Mouse (Mus musculus) midbrain, embryonic 14.5 days (tissue): ENCODE results near the gene Zic5. TPM values are rescaled to one million over a fixed set of nuclear protein-coding genes. Genes with fewer than 3 reads are reported as not detected.

Experiments
- ATAC-seq: fragments of 200-750 bp; cut with Nextera tagmentation; 2 replicates; pipeline ENCODE4 v1.8.0; 2017; ENCODE audit warnings: moderate number of reproducible peaks, moderate library complexity; ENCODE audit not compliant: low FRiP score, low TSS enrichment
- DNase-seq: peaks from one replicate; pipeline ENCODE4 v3.0.0-alpha.2; 2015
- H3K27ac ChIP-seq: fragments of 300-500 bp; sonication (generic); replicated peaks from 2 replicates; pipeline ENCODE4 v1.5.1; 2014; ENCODE audit warnings: mild to moderate bottlenecking, low read depth, low read length, moderate library complexity
- H3K27me3 ChIP-seq: fragments of 300-500 bp; sonication (generic); 2 replicates; pipeline ENCODE4 v1.6.1; 2014; ENCODE audit warnings: low read length, control low read depth, mixed read lengths; ENCODE audit not compliant: control insufficient read depth, insufficient read depth
- H3K36me3 ChIP-seq: fragments of 300-500 bp; sonication (generic); 2 replicates; pipeline ENCODE4 v1.6.1; 2014; ENCODE audit warnings: low read length, control low read depth; ENCODE audit not compliant: control insufficient read depth, insufficient read depth
- H3K4me1 ChIP-seq: fragments of 300-500 bp; sonication (generic); 2 replicates; pipeline ENCODE4 v1.6.1; 2014; ENCODE audit warnings: mild to moderate bottlenecking, antibody characterized with exemption, low read length, control low read depth; ENCODE audit not compliant: control insufficient read depth, insufficient read depth
- H3K4me2 ChIP-seq: fragments of 300-500 bp; sonication (generic); 2 replicates; pipeline ENCODE4 v1.6.1; 2014; ENCODE audit warnings: mild to moderate bottlenecking, low read length, moderate library complexity
- H3K4me3 ChIP-seq: fragments of 300-500 bp; sonication (generic); replicated peaks from 2 replicates; pipeline ENCODE4 v1.5.1; 2014; ENCODE audit warnings: low read depth, low read length
- H3K9ac ChIP-seq: fragments of 300-500 bp; sonication (generic); replicated peaks from 2 replicates; pipeline ENCODE4 v1.6.1; 2014; ENCODE audit warnings: mild to moderate bottlenecking, low read length, moderate library complexity
- H3K9me3 ChIP-seq: fragments of 300-500 bp; sonication (generic); 2 replicates; pipeline ENCODE4 v1.6.1; 2016; ENCODE audit warnings: low read length, control low read depth, mixed read lengths; ENCODE audit not compliant: control insufficient read depth
- WGBS: fragments of 180-500 bp; shearing (Covaris S2); extraction: QIAGEN DNeasy Blood & Tissue Kit; methylation state at CpG from one replicate; pipeline ENCODE4 v1.1.7; 2014; 5-methylcytosine and 5-hydroxymethylcytosine counted together
- polyA plus RNA-seq: library from polyadenylated mRNA; unstranded; fragments of >200 nt; fragmentation: Nextera tagmentation; extraction: Ambion mirVana; gene quantifications from 2 replicates; pipeline ENCODE4 v1.2.1, GENCODE M21; 2014

The Zic5 gene
- polyA plus RNA-seq, 1 experiment from 2014 or later: 14.9 TPM

GRCm38 (mm10) chr14:122454901-122455561, 10.4 kb downstream of the Zic5 start:
- Histone ChIP-seq H3K27me3 (peaks cover 59% of the 10 kb centered on the region), H3K27ac (no peak overlapping the region), H3K4me1 (peaks cover 24% of the 10 kb centered on the region; the same call in 1 of the 2 replicates), H3K4me2 (no peak overlapping the region), H3K9ac (no peak overlapping the region), H3K4me3 (no peak overlapping the region), H3K9me3 (no peaks in the 10 kb centered on the region), H3K36me3 (no peaks in the 10 kb centered on the region)
- WGBS: 19% methylated on average over 10 of the region's 10 CpGs
- DNase-seq (peak; percentile 53), ATAC-seq (no peak)

GRCm38 (mm10) chr14:122453996-122454738, 11.3 kb downstream of the Zic5 start:
- ATAC-seq (no peak), DNase-seq (no peak)
- Histone ChIP-seq H3K4me3 (0 out of 2 replicates have a peak overlapping the region, but pooled peaks have one; percentile 2), H3K4me2 (peak overlapping the region; percentile 40; the same call in 1 of the 2 replicates), H3K4me1 (peaks cover 26% of the 10 kb centered on the region; the same call in 1 of the 2 replicates), H3K36me3 (no peaks in the 10 kb centered on the region), H3K9me3 (no peaks in the 10 kb centered on the region), H3K9ac (no peak overlapping the region; the same call in 1 of the 2 replicates), H3K27ac (peak overlapping the region; percentile 47), H3K27me3 (peaks cover 64% of the 10 kb centered on the region)
- WGBS: 2% methylated on average over 12 of the region's 12 CpGs

GRCm38 (mm10) chr14:122453388-122453995, 12.0 kb downstream of the Zic5 start:
- Histone ChIP-seq H3K4me2 (peak overlapping the region; percentile 40), H3K27me3 (peaks cover 71% of the 10 kb centered on the region), H3K9me3 (no peaks in the 10 kb centered on the region), H3K9ac (no peak overlapping the region; the same call in 1 of the 2 replicates), H3K4me3 (0 out of 2 replicates have a peak overlapping the region, but pooled peaks have one; percentile 2), H3K27ac (peak overlapping the region; percentile 47), H3K4me1 (peaks cover 26% of the 10 kb centered on the region; the same call in 1 of the 2 replicates), H3K36me3 (no peaks in the 10 kb centered on the region)
- ATAC-seq (peak; percentile 68), DNase-seq (peak; percentile 81)
- under 1% methylated on average over 32 of the region's 32 CpGs for WGBS

DNA sequence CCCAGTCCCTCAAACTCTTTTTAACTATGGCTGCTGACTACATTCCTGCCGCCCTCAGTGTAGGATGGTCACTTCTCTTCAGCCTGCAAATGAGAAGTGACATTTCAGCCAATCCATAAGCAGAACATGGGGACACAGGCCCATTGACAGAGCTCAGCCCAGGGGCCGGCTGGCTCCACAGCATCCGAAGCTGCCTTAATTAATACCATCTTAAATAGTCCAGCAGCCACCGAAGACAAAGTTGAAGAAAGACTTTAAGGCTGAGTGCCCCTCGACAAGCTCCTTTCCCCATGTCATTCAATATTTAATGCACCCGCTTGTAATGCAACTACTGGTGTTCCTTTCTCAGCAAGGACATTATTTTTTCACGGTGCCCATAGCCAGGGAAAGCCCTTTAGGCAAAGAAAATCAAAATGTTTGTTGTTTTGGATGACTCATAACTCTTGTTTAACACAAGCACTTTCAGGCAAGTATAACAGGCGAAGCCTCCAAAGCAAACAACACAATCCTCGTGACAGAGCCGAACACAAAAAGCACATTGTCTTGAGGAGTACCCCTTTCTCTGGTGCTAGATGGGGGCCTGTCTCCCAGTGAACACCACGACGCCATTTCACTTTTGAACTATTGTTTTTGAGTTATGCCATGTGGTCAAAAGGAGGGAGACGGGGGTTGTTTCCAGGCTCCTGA, 12.6 kb downstream of the Zic5 start:
- H3K27ac ChIP-seq: peak overlapping the region; percentile 52
- peak overlapping the region; percentile 40 for H3K4me2 ChIP-seq
- H3K36me3 ChIP-seq: no peaks in the 10 kb centered on the region
- ATAC-seq (peak; percentile 24; the same call in 1 of the 2 replicates), DNase-seq (peak; percentile 52)
- H3K9ac ChIP-seq: no peak overlapping the region
- no peaks in the 10 kb centered on the region for H3K9me3 ChIP-seq
- H3K27me3 ChIP-seq: peaks cover 77% of the 10 kb centered on the region
- whole genome bisulfite sequencing: 3% methylated on average over 13 of the region's 13 CpGs
- no peak overlapping the region for H3K4me3 ChIP-seq
- peaks cover 26% of the 10 kb centered on the region; the same call in 1 of the 2 replicates for H3K4me1 ChIP-seq

GRCm38 (mm10) chr14:122451551-122452145, 13.8 kb downstream of the Zic5 start:
- H3K27ac ChIP-seq: no peak overlapping the region
- peaks cover 87% of the 10 kb centered on the region for H3K27me3 ChIP-seq
- H3K9ac ChIP-seq: no peak overlapping the region
- no peaks in the 10 kb centered on the region for H3K9me3 ChIP-seq
- ATAC-seq (no peak), DNase-seq (no peak)
- H3K36me3 ChIP-seq: no peaks in the 10 kb centered on the region
- 38% methylated on average over 5 of the region's 5 CpGs for WGBS
- peak overlapping the region; percentile 63; the same call in 1 of the 2 replicates for H3K4me2 ChIP-seq
- H3K4me3 ChIP-seq: no peak overlapping the region
- H3K4me1 ChIP-seq: peaks cover 26% of the 10 kb centered on the region; the same call in 1 of the 2 replicates

GRCm38 (mm10) chr14:122450496-122451382, 14.7 kb downstream of the Zic5 start, which contains the start of gene Gm5089:
Gene Gm5089, minus strand, starts transcription at chr14:122451115.
- ATAC-seq (peak; percentile 31; the same call in 1 of the 2 replicates), DNase-seq (peak; percentile 66)
- Histone ChIP-seq H3K27ac (peak within 1 kb of the TSS; percentile 57), H3K4me1 (peaks cover 26% of the 10 kb centered on the region; the same call in 1 of the 2 replicates), H3K36me3 (no peaks in the 10 kb centered on the region), H3K27me3 (peaks cover 84% of the 10 kb centered on the region), H3K9ac (peak within 1 kb of the TSS; percentile 39; the same call in 1 of the 2 replicates), H3K4me2 (peak within 1 kb of the TSS; percentile 63), H3K4me3 (peak within 1 kb of the TSS; percentile 29), H3K9me3 (no peaks in the 10 kb centered on the region)
- WGBS: under 1% methylated on average over 59 of the region's 59 CpGs
